Mouse (Mus musculus) heart, postnatal 0 days (tissue): ENCODE data around the gene Slc2a3.
"Not testable (repeated sequence)": the region's sequence is repeated elsewhere in the genome, so short reads cannot be mapped to it uniquely, and the experiment has no call there.

Source experiments
- CTCF ChIP-seq: IDR thresholded peaks from 2 replicates; pipeline ENCODE4 v1.5.1; 2016; ENCODE audit warnings: antibody characterized with exemption, control low read depth, low read depth
- EP300 ChIP-seq: IDR thresholded peaks from 2 replicates; pipeline ENCODE4 v1.6.1; 2016; ENCODE audit warnings: antibody characterized with exemption, low read depth

- not testable (repeated sequence) for TF ChIP-seq CTCF, EP300
Measured at GRCm38 (mm10) chr6:122767012-122767411, 34.4 kb downstream of the Slc2a3 start.
